Mouse (Mus musculus) adrenal gland, adult 2 months (tissue): ENCODE data around the gene Il27. TPM values are rescaled to one million over a fixed set of nuclear protein-coding genes. Genes with fewer than 3 reads are reported as not detected.
A peak's percentile ranks its signal among the peaks of the same experiment; 100 is the strongest.

ENCODE experiments used
- DNase-seq: peaks from one replicate; pipeline ENCODE4 v3.0.0; 2021
- polyA plus RNA-seq: library from polyadenylated mRNA; depleted of rRNA; stranded (reverse); fragments of >200 nt; gene quantifications from 2 replicates; pipeline ENCODE4 v1.2.3, GENCODE M21; 2012
- total RNA-seq, 2 experiments: library from RNA; stranded (reverse); gene quantifications; 2 replicates each; pipeline ENCODE4 v1.2.3; 2021

Il27 gene
- total and polyA plus RNA-seq, 3 experiments = 0.19 TPM; not detected in 2

GRCm38 (mm10) chr7:126606611-126607010, 11.9 kb upstream of the Il27 start:
- DNase-seq = no peak

DNA sequence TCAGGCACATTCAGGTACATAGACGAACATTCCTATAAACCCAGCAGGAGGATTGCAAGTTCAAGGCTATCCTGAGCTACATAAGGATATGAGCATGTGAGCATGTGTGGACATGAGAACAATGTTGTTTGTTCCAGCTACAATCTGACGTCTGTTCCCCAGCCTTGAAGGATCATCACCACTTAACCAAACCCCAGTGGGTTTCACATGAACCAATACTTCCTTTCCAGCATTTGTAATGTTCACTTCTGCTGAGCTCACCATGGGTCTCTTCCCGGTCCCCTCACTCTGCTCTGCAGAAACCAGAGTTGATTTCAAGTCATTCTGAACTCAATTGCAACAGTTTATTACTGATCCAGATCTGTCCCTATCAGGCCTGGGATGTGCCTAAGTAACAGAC, 7.9 kb upstream of the Il27 start:
- no peak for DNase-seq

- no peak for DNase-seq
Observed at GRCm38 (mm10) chr7:126601896-126602295, 7.2 kb upstream of the Il27 start.

GRCm38 (mm10) chr7:126598919-126599318, 4.2 kb upstream of the Il27 start:
- DNase-seq = no peak

DNA sequence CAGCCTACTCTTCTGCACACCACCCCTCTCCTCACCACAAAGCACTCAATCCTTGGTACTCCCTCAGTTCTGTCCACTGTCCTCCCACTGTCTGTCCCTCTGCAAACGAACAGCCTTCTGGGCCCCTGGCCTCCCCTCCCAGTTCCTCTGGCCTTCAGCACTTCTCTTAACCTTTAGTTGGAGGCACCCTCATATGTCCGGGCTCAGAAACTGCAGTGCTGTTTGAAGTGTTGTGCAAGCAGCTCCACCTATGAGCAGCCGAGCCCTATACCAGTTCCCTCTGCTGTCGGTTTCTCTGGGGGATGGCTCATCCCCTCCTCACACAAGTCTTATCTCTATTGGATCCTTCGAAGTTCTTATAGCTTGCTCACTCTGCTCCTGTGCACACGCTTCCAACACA, 1.7 kb upstream of the Il27 start:
- no peak for DNase-seq

GRCm38 (mm10) chr7:126595890-126596289, 1.1 kb upstream of the Il27 start:
- DNase-seq = no peak

DNA sequence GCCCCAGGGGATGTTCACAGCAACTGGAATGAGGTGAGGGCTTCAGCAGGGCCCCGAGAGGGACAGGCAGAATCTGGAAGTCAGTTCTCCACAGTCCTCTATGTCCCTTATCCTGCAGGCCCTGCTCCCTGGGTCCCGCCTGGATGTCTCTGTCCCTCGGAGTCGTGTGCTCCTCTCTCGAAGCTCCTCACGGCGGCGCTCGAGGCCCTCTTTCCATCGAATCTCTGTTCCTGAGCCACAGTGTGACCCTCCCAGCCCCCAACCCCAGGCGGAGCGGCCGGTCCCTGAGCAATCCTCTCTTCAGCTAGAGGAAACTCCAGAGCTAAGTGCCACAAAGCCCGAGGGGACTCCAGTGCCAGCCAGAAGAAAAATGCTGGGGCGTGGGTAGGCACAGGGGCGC, 7.0 kb downstream of the Il27 start:
- DNase-seq = peak; percentile 43

DNA sequence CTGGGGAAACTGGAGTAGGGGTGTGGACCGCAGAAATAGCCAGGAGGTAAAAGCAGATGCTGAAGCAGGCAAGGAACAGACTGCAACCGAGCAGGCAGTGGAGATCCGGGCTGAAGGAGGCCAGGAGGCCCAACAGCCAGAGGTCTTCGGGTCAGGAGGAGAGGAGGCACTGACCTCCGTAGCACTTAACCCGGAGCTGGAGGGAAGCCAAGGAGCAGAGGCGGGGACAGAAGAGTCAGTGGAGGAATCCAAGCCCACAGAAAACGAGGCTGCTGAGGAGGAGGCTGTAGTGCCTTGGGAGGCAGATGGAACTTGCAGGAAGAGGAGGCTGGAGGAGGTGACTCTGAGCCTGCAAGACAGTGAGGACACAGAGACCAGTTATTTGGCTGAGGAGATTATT, 7.9 kb downstream of the Il27 start:
- DNase-seq = peak; percentile 52

- DNase-seq = no peak
Observed at GRCm38 (mm10) chr7:126585717-126586116, 9.0 kb downstream of the Il27 start, which contains the start of gene Cln3. Gene Cln3 (minus strand): TSS chr7:126585817.

DNA sequence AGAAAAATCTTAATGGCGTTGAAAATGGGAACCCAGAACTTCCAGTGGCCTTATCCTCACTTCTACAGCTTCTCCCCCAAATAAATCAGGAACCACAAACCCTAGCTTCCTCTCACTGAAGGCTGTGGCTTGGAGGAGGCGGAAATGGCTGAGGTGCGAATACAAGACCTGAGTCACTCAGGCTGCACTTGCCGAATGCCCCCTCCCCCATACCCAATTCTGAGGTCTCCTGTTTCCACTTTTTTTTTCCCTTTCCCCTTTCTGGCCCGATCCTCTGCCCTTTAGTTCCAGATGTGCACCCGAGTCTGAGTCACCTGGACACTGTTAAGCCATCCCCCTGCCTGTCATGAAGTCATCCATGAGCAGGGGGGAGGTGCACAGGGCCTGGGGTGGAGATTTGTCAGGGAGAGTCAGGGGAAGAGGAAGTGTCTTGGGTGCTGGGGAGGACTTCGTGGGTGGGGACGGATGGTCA, 10.2 kb downstream of the Il27 start, which contains the start of gene Apobr:
Apobr (plus strand) TSS at position 437 of the 472 bp plus-strand sequence.
- no peak for DNase-seq

DNA sequence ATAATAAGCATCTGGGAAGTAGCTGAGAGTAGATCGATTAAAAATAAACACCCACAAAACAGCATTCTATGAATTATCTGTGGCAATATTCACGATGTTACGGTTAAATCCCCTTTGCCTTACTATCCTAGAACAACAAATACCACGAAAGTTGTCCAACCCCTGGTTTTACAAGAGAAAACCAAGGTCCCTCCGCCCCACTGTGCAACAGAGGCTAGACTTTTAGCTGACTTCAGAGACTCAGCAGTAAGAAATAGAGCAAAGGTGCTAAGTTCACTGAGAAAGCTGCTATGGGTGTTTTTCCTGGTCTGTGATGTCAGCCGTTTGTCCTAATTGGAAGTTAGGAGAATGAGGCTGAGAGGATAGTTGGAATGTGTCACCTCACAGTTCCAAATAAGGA, 11.0 kb downstream of the Il27 start:
- no peak for DNase-seq

GRCm38 (mm10) chr7:126583251-126583709, 11.5 kb downstream of the Il27 start:
- peak; percentile 88 for DNase-seq

DNA sequence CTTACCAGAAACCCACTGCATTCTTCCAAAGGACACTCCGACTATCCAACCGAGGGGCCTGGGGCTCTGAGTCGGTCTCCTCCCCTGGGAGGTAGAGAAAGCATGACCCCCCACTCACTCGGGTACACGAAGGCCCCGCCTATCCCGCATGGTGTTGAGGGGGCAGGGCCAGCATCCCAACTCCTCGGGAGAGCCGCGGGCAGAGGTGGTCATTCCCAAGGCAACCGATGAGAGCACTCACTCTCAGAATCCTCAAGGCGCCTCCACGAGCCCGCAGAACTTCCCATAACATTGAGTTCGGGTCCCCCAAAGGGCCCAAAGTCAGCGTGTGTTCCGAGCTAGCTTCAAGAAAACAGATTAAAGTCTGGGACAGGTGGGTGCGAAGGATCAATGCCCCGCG, 12.0 kb downstream of the Il27 start:
- DNase-seq = peak; percentile 55

GRCm38 (mm10) chr7:126581661-126582060, 13.1 kb downstream of the Il27 start:
- no peak for DNase-seq

GRCm38 (mm10) chr7:126579172-126579571, 15.6 kb downstream of the Il27 start:
- DNase-seq = no peak

DNA sequence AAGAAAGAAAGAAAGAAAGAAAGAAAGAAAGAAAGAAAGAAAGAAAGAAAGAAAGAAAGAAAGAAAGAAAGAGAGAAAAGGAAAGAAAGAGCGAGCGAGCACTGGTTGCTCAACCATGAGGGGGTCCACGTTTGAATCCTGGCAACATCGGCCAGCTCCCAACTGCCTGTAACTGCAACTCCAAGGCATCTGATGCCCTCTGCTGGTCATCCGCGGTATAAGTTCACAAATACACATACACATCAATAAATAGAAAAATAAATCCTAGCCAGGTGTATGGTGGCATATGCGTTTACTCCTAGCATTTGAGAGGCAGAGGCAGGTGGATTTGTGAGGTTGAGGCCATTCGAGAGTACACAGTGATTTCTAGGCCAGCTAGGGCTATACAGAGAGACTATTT, 17.8 kb downstream of the Il27 start:
- peak; percentile 39 for DNase-seq

DNA sequence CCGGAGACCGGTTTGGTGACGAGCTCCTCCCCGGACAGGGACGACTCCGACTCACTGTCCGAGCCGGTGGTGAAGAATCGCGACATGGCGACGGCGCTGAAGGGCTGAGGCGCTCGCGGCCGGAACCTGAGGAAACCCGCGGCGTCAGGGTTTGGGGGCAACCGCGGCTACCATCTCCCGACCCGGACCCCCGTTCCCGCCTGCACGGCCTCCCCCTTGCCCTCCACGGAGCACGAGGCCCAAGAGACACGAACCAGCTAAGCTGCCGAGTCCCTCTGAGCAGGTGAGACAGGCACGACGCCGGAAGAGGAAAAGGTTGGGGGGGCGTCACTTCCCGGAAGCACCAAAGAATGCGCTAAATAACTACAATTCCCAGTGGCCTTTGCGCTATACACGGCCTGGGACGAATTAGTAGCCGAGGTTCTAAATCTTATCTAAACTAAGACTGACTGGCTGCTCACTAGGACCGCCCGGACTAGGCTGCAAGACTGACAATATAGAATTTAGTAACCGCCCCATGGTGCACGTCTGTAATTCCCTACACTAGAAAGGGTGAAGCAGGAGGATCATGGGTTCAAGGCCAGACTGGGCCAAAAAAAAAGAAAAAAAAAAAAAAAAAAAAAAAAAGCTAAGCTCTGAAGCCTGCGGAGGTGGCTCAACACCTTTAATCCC, 28.5 kb downstream of the Il27 start, which contains the start of gene Eif3c:
Eif3c (minus strand) TSS at position 318 of the 672 bp plus-strand sequence.
- peak; percentile 92 for DNase-seq

- DNase-seq = peak; percentile 73
Observed at GRCm38 (mm10) chr7:126565693-126566092, 29.0 kb downstream of the Il27 start.

- DNase-seq = no peak
Observed at GRCm38 (mm10) chr7:126556635-126557034, 38.1 kb downstream of the Il27 start.

GRCm38 (mm10) chr7:126554796-126555195, 39.9 kb downstream of the Il27 start:
- no peak for DNase-seq

GRCm38 (mm10) chr7:126545631-126546030, 49.1 kb downstream of the Il27 start:
- no peak for DNase-seq

GRCm38 (mm10) chr7:126541661-126542060, 53.1 kb downstream of the Il27 start:
- no peak for DNase-seq
